Mouse (Mus musculus) right cerebral cortex, postnatal 4 days (tissue): ENCODE data around the gene Dus4l.
"Not testable (repeated sequence)": the region's sequence is repeated elsewhere in the genome, so short reads cannot be mapped to it uniquely, and the experiment has no call there.

ENCODE experiments used
- DNase-seq: peaks from one replicate; pipeline ENCODE4 v3.0.0-alpha.2; 2022

Gene Dus4l

GRCm38 (mm10) chr12:31654197-31654964, at the start of gene Dus4l, which contains the start of gene Cog5:
Gene Dus4l (minus strand): TSS chr12:31654826.
Gene Cog5 (plus strand): TSS chr12:31654869.
- DNase-seq: peak; percentile 97

GRCm38 (mm10) chr12:31703904-31704303, 49.3 kb upstream of the Dus4l start:
- no peak for DNase-seq

- no peak for DNase-seq
Observed at GRCm38 (mm10) chr12:31701411-31701810, 46.8 kb upstream of the Dus4l start.

- DNase-seq: no peak
Observed at GRCm38 (mm10) chr12:31700623-31701347, 46.2 kb upstream of the Dus4l start.

- DNase-seq: no peak
Observed at GRCm38 (mm10) chr12:31693278-31693677, 38.7 kb upstream of the Dus4l start.

- DNase-seq: no peak
Observed at GRCm38 (mm10) chr12:31686679-31687078, 32.1 kb upstream of the Dus4l start.

- no peak for DNase-seq
Observed at GRCm38 (mm10) chr12:31667187-31667586, 12.6 kb upstream of the Dus4l start.

- DNase-seq: no peak
Observed at GRCm38 (mm10) chr12:31665999-31666398, 11.4 kb upstream of the Dus4l start.

- no peak for DNase-seq
Observed at GRCm38 (mm10) chr12:31656841-31657240, 2.2 kb upstream of the Dus4l start.

GRCm38 (mm10) chr12:31654965-31655477, 395 bp upstream of the Dus4l start:
- DNase-seq: no peak

- DNase-seq: no peak
Observed at GRCm38 (mm10) chr12:31653611-31654010, 1.0 kb downstream of the Dus4l start.

- DNase-seq: no peak
Observed at GRCm38 (mm10) chr12:31635240-31635607, 19.4 kb downstream of the Dus4l start.

- peak; percentile 67 for DNase-seq
Observed at GRCm38 (mm10) chr12:31634343-31635239, 20.0 kb downstream of the Dus4l start, which contains the start of gene Bcap29. Gene Bcap29 (minus strand): TSS chr12:31634658.

- no peak for DNase-seq
Observed at GRCm38 (mm10) chr12:31633970-31634342, 20.7 kb downstream of the Dus4l start.

GRCm38 (mm10) chr12:31628396-31628795, 26.2 kb downstream of the Dus4l start:
- DNase-seq: not testable (repeated sequence)

GRCm38 (mm10) chr12:31625016-31625415, 29.6 kb downstream of the Dus4l start:
- no peak for DNase-seq

- DNase-seq: no peak
Observed at GRCm38 (mm10) chr12:31620106-31620505, 34.5 kb downstream of the Dus4l start.

- DNase-seq: no peak
Observed at GRCm38 (mm10) chr12:31613353-31613752, 41.3 kb downstream of the Dus4l start.

- no peak for DNase-seq
Observed at GRCm38 (mm10) chr12:31608138-31608537, 46.5 kb downstream of the Dus4l start.

- DNase-seq: no peak
Observed at GRCm38 (mm10) chr12:31604894-31605293, 49.7 kb downstream of the Dus4l start.

GRCm38 (mm10) chr12:31603586-31603985, 51.0 kb downstream of the Dus4l start:
- DNase-seq: no peak

- no peak for DNase-seq
Observed at GRCm38 (mm10) chr12:31594296-31594695, 60.3 kb downstream of the Dus4l start.

- DNase-seq: no peak
Observed at GRCm38 (mm10) chr12:31592011-31592410, 62.6 kb downstream of the Dus4l start.
